Mouse (Mus musculus) C2C12 (cell line): ENCODE measurements at regions not wholly inside any gene's neighbourhood (a gene's known extent, or its start where the extent isn't known, plus 50 kb on each side); places are given as distances from the start of the nearest gene placed in this dataset.

Experiments
- CEBPB ChIP-seq: IDR thresholded peaks from one replicate; pipeline ENCODE4 v1.6.1; 2011; ENCODE audit warnings: low read depth, mild to moderate bottlenecking, control low read depth, moderate library complexity
- CTCF ChIP-seq: IDR thresholded peaks from one replicate; pipeline ENCODE4 v1.5.1; 2011; ENCODE audit not compliant: control insufficient read depth, insufficient read depth, insufficient read length
- FOSL1 ChIP-seq: IDR thresholded peaks from one replicate; pipeline ENCODE4 v1.8.0; 2011; ENCODE audit warnings: mild to moderate bottlenecking, low read length; ENCODE audit not compliant: poor library complexity, insufficient read depth, severe bottlenecking
- MAX ChIP-seq: IDR thresholded peaks from one replicate; pipeline ENCODE4 v1.6.1; 2011; ENCODE audit warnings: mild to moderate bottlenecking, control low read depth
- MYOD1 ChIP-seq: IDR thresholded peaks from one replicate; pipeline ENCODE4 v1.6.1; 2011; ENCODE audit warnings: low read depth; ENCODE audit not compliant: control insufficient read depth, insufficient read length

- TF ChIP-seq FOSL1 (no peak), CEBPB (no peak), CTCF (no peak), MAX (no peak), MYOD1 (no peak)
These were observed 571.9 kb downstream of the 1700064H15Rik start for GRCm38 (mm10) chr3:19056623-19057022.
